Mouse (Mus musculus) forelimb bud, embryonic 11.5 days (tissue): ENCODE results near the gene Tmpo.
"Not testable (repeated sequence)": the region's sequence is repeated elsewhere in the genome, so short reads cannot be mapped to it uniquely, and the experiment has no call there.

Experiments
- DNase-seq: peaks from one replicate; pipeline ENCODE4 v3.0.0-alpha.2; 2012; ENCODE audit warnings: low read depth, low spot score

Tmpo gene

DNA sequence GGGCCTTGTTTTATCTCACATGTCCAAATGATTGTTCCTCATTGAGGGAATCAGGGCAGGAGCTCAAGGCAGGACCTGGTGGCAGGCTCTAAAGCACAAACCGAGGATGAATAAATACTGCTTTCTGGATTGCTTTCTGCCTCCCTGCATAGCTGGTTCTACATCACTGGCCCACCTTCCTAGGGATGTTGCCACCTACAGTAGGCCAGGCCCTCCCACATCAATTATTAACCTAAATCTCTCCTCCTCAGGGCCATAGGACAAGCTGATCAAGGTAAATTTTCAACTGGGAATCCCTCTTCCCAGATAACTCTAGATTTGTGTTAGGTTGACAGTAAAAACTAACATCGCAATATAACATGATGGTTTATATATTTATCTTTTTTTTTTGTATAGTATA is 4.6 kb upstream of the Tmpo start:
- DNase-seq, result no peak

DNA sequence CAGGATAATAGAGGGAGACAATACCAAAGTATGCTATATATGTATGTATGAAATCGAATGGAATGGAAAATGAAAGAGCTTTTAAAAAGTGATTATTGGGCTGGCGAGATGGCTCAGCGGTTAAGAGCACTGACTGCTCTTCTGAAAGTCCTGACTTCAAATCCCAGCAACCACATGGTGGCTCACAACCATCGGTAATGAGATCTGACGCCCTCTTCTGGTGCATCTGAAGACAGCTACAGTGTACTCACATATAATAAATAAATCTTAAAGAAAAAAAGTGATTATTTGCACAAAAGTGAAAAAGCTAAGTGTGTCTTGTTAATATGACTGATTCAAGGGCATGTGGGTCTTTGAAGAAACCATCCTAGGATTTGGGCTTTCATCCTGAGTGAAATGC is 3.8 kb upstream of the Tmpo start:
- DNase-seq, result not testable (repeated sequence)

DNA sequence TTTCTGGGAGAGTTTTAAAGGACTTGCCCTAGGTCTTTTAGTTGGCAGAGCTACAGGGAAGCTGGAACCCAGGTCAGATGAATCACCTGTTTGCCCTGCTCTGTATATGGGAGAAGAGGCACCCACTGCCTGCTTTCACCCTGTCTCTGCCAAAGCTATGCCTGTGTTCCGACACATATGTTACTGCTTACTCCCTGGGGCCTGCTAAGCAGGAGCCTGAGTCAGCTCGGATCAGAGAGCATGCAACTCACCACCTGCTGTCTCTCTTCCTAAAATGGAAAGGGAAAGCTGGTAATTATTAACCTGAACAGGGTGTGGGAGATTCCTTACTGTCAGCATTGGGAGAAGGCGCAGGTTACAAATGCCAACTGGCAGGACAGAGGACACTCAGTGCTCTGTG is 2.2 kb upstream of the Tmpo start:
- DNase-seq, result no peak

DNA sequence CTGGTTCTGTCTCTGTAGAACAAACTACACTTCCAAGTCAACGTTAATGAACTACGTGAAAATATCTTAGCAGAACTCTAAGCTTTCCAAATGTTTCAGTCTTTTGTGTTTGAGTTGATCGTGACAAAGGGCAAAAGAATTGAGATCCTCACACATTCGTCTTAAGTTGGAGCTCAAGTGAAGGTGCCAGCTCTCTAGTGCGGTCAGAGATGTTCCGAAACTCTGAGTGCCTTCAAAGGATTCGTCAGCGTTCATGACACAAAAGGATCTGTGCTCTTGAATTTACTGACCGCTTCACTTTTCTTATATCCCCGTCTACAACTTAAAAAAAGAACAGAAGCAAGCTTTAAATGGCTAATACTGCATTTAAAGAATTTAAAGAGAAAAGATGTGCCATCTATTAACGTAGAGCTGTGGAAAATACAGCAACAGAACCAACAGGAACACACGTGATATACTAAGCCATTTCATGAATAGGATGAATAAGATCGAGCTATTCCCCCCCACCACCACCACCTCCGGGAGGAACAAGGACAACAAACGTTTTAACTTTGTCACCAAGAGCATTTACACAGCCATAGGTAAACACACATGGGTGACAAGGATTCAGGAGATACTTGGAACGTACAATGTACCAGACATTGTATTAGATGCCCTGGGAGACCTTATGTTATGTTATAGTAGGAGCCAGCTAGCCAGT is 1.3 kb upstream of the Tmpo start:
- DNase-seq, result no peak

DNA sequence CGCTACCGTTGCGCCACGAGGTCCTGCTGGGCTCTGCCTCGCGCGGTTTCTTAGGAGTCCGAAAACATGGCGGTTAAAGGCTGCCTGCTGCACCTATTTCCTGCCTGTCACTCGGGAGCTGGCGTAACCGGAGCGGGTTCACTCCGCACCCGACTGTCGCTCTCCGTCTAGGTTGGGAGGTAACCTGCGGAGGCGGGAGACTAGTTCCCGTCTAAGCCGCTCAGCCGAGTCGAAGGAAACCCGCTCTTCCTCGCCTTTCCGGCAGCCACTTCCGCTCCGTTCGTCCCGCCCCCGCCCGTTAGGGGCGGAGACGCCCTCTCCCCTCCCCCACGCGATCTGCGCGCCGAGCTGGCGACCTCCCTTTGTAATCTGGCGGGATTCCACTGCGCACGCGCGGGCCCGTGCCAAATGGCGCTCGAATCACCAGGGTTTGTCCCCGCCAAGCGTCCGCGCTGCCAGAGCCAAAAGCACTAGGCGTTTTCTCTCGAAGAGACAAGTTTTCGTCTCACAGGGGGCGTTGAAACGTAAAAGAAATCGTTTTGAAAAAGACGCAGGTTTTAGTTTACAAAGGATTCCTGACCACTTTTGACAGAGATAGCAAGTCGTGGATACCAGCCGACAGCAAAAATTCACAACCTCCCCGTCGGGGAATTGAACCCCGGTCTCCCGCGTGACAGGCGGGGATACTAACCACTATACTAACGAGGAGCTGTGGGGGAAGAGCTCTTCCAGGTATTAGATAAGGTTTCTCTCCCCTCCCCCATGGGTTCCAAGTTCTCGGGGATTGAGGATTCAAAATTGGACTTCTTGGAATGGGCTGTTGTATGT is 560 bp upstream of the Tmpo start:
- DNase-seq, result peak; percentile 98

DNA sequence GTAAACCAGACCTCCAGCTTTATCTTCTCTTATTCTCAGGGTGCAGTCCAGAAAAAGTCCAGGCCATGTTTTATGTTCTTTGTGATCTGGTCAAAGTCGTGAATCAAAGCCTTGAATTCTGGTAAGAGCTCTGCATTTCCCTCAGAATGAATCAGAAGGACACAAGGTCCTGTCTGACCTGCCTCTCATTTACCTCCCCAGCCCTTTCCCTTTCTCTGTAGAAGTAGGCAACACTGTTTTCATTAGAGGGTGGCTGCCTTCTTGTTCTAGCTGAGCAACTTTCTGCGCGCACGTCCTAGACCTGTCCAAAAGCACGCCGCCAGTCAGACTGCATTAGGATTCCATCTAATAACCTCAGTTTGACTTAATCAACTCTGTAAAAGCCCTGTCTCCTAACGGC is 814 bp downstream of the Tmpo start:
- no peak for DNase-seq

DNA sequence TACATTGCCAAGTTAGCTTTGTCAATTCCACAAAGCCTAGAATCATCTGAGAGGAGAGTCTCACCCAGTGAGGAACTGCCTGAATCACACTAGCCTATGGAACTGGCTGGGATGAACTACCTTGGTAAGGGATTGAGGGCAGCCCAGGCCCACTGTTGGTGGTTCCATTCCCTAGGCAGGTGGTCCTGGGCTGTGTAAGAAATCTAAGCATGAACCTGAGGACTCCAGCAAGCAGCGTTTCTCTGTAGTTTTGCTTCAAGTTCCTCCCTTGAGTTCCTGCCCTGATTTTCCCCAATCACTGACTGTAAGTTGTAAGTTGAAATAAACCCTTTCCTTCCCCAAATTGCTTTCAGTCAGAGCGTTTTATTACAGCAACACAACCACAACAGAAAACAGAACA is 1.3 kb downstream of the Tmpo start:
- no peak for DNase-seq

DNA sequence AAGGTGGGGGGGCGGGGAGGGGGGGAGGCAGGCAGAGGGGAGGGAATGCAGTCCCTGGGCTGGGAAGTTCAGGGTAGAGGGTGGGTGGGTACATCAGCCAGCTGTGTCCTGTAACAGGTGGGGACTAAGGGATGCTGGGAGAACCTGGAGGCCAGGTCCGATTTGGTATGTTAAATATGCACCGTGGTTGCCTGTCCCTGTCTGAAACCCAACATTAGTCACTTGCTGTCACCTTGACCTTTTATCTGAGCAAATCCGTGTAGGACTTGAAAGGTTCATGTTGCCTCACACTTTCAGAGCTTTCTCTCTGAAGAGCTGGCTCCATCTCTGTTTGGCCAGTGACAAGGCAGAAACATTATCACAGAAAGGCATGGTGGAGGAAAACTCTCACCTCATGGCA is 3.9 kb downstream of the Tmpo start:
- no peak for DNase-seq

DNA sequence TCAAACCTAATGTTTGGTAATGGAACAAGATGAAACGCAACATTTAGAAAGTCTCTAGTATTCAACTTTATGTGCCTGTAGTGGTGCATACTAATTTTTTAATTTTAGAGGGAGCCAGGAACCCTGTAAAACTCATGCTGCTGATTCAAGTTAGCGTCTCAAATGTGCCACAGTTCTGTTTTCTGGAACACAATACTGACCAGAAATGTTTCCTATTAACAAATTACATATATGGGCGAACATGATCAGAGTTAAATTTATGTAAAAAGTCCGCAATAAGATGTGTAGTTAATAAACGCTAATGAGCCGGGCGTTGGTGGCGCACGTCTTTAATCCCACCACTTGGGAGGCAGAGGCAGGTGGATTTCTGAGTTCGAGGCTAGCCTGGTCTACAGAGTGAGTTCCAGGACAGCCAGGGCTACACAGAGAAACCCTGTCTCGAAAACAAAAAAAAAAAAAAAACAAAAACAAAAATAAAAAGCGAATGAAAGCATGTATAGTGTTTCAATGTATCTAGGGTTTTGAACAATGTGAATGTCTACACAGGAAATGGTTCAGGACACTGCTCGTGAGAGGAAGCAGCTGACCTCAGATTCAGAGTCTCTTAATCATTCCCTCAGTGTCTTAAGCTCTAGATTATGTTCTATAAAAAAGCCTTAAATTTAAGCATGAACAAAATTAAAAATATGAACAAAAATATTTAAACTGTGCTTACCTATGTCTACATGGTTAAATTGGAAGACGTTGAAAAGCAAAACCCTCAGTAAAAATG is 8.6 kb downstream of the Tmpo start:
- DNase-seq, result no peak

DNA sequence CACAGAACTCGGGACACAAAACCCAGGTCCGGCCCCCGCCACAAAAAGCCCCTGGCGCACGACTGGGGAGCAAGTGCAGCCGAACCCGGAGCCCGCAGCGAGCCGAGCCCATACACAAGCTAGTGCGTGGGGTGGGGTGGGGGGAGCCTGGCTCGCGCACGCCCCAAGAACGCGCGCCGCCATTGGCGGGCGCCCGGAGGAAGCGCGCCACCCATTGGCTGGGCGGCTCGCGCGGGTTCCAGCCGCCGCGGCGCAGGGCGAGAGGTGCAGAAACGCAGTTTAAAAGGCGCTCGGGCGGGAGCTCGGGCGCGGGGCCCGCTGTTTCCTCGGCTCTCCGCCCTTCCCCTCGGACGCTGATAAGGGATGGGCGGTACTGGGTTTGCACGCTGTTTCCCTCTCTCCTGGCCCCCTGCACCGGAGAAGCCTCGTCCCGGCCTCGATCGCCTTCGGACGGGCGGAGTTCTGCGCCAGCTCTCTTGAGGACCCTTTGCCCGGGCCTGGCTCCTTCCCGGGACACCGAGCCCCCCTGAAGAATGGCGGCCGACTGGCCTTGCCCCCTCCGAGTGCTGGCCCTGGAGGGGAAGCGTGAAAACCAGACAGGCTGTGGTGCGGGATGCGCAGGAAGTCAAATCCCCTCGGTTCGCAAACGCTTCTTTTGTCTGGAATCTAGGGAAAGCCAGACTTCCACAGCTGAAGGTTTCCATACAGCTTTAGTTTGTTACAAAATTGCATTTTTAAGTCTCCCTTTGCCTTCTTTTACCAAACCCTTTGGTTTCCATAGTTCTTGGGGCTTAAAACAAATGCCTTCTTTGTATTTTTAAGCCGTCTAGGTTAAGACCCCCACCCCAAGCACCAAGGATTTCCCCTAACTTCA is 9.4 kb downstream of the Tmpo start:
- peak; percentile 95 for DNase-seq

DNA sequence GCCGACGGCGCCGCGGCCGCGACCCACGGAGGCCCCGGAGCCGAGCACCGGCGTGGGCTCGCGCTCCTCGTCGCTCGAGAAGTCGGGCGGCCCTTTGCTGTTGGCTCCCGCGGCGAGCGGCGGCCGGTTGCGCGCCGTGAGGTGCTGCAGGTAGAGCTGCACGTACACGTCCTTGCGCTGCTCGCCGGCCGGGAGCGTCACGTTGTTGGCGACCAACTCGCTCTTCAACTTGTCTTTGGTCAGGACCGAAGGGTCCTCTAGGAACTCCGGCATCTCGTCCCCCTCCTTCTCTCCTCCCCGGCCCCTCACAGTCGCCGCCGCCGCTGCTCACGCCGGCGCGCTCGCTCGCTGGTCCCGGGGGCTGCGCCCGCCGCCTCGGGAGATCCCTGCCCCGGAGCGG is 10.1 kb downstream of the Tmpo start:
- DNase-seq, result peak; percentile 34

DNA sequence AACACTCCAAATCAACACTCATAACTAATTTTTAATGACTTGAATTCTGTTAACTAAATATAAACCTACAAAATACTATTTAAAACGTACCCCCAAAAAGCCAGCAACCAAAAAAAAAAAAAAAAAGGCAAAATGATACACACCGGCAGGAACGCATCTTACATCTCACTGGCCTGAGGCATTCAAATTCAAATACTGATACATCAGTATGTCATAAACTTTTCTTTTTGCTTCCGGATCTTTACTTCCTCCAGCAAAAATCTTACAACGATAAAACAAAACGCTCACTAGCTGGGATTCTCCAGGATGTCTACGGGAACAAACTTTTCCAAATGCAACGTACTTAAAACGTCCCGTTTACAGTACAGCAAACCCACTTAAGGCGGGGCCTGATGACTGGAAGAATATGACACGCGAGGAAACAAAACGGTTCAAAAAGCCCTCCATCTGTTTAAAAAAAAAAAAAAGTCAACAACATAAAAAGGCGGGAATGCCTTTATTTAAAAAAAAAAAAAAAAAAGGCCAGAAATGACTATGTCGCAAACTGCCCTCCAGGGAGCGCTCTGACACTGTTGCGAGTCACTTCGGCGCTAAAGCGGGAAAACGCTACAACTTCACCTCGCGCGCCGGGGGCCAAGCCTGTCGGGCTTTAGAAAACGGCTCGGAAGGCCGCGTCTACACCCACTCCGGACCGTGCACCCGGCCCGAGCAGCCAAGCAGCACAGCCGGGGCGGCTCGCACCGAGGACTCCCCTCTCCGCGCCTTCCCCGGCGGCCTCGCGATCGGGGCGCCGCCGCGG is 10.8 kb downstream of the Tmpo start:
- DNase-seq, result peak; percentile 94

DNA sequence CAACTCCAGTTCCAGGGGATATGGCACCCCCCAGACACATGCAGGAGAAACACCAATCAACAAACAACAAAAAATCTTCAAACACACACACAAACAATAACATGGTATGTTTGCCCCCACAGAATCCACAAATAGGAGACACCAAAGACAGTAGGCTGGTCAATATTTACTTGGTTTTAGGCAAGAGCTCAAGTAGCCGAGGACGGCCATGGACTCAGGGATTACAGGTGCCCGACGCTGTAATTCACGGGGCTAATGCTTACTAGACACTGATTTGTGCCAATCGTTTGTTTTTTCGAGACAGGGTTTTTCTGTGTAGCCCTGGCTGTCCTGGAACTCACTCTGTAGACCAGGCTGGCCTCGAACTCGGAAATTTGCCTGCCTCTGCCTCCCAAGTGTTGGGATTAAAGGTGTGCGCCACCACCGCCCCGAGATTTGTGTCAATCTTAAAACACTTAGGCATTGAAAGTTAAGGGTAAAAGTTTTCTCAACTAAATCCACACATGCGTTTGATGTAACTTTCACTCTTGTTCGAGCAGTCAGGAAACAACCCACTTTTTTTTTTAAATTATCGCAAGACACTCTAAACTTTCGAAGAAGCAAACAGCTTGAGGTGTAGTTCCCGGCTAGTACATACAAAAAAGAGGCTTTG is 11.6 kb downstream of the Tmpo start:
- DNase-seq, result no peak

DNA sequence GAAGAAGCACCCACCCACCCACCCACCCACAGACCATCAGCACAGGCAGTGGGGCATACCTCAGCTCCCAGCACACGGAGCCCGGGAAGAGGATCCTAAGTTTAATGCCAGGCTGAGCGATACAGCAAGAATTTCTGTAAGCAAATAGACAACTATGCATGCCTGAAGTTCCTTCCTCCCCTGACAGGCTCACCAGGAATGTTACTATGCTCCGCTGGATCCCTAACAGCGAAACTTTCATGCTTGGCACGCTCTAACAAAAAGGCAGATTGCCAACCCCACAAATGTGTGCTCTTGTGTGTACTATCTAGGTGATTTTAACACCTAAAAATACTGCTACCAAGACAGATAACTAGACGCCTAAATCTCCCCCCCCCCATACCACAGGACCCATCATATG is 13.8 kb downstream of the Tmpo start:
- DNase-seq, result no peak

DNA sequence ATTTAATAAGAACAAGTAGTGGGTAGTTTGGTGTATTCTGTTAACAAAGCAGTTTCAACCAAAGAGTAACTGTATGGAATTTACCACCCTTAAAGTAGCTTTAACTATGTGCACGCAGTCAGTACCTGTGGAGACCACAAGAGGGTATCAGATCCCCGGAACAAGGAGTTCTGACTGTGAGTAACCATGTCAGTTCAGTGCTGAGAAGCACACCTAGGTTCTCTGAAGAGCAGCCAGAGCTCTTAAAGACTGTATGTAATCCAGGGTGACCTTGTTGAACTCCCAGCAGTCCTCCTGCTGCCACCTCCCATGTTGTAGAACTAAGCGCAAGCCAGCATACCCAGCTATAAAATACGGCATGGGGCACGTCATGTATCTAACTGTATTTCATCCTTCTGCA is 14.2 kb downstream of the Tmpo start:
- DNase-seq, result peak; percentile 59

DNA sequence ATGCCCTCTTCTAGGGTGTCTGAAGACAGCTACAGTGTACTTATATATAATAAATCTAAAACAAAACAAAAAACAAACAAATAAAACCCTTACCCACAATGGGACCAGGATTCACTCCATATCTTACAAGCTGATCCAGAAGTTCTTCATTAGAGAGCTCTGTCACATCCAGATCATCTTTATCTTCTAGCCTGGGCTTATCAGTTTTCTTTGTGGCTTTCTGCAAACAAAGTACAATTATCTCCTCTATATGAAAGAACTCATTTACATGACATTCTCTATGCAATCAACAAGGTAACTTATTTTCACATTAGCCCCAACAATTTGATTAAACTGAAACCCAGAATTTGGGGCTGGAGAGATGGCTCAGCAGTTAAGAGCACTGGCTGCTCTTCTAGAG is 15.3 kb downstream of the Tmpo start:
- DNase-seq, result no peak

DNA sequence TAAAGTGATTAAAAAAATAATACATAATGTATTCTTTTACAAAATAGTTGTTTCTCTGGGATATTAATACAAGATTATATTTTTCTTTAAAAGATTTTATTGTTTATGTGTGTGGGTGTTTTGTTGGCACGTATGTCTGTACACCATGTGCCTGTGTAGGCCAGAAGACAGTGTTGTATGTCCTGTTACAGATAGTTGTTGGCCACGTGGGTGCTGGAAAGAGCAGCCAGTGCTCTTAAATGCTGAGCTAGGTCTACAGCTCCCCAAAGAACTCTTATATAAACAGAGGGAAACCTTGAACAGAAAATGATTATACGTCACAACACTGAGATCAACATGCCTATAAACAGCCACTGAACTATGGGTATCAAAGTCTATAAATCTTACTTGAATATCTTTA is 16.6 kb downstream of the Tmpo start:
- no peak for DNase-seq

DNA sequence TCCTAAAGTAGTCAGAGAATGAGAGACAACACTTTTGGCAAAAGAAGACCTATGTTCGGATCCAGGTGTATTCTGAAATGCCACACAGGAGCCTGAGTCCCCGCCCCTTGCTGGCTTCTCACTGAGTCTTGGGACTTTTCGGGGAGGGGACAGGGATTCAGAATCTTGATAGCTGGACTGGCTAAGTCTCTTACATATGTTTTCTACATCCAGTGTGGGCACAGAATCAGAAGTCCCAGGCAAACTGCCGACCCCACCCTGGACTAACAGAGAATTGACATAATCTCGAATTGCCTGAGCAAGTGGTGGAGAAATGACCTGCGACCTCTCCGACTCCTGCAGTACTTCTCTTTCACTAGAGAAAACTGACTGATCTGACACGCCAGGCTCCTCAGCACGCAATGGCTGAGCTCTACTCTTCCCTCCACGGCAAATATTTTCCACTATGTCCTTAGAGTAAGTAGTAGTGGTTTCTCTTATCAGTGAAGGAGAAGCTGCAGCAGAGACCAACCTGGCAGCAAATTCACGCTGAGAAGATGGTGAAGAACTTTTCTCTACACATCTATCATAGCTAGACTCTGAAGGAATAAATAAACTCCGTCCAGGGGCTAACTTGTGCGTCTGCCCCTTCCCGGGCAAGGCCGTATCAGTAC is 18.5 kb downstream of the Tmpo start:
- no peak for DNase-seq

DNA sequence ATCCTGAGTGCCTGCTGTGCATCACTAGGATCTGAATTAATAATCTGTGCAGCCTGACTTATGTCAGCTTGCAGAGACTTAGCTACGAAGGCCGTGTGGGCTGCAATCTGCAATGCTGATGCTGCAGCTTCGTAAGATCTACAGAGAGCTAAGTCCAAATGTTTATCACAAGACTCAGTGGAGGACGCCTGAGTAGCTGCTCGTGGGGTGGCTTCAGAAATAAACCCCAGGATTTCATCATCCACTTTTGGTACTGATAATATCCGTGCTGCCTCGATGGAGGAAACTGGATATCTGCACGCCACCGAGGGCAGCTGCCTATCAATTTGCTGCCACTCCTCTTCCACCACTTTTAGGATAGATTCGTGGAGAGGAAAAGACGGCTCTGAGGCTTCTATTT is 19.0 kb downstream of the Tmpo start:
- DNase-seq, result no peak

DNA sequence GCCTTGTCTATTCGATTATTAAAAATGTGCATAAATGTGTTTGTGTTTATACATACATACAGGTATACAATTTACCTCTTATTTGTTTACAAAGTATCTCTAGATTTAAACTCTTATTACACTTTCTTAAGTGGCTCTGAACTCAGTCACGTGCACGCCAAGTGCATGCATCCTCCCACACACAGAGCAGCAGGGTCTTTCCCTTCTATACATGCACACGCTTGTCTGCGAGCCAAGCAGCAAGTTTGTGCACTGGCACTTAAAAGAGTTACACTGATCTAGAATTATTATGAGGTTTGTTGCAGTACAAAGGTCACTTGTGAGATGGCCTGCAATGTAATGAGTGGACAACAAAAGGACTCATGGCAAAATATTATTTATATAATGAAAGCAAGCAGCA is 20.1 kb downstream of the Tmpo start:
- no peak for DNase-seq
